Mouse (Mus musculus) 3T3-L1 (cell line): ENCODE results near the gene Nono.

Source experiments
- DNase-seq: peaks from one replicate; pipeline ENCODE4 v3.0.0-alpha.2; 2015; ENCODE audit warnings: low read depth, low spot score

Nono gene

DNA sequence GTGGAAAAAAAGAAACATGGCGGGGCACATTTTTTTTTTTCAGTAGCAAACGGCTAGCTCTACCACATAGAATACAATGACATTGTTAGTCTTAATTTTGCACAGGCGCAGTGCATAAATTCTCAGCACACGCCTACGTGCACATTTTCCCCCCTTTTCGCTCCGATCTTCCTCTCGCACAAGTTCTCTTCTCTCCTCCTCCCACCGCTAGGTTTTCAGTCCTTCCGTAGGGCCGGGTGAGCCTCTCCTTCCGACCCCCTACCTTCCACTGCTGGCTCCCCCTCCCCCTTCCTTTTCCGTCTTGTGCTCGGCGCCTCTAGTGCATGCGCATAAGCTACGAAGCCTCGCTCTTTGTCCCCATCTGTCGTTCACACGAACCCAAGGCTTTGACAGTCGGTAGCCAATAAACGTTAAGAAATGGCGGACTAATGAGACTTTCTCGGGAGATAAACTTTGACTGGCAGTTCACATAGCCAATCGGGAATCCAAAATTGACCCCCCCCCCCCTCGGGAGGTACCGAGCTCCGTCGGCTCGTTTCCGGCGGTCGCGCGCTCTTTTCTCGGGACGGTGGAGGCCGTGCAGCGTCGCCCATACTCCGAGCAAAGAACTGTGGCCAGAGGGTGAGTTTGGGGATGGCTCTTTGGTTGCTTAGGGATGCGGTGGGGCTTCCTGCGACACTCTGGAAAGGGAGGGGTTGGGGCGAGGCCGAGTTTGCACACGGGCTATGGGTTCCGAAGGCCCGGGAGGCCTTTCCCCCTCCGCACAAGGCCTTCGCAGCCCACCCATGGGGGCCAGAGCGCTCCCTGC lies at the start of gene Nono:
TSS of gene Nono (plus strand) at position 177 of the 808 bp plus-strand sequence.
- DNase-seq, result peak; percentile 97

- DNase-seq, result no peak
Observed at GRCm38 (mm10) chrX:101379744-101380143, 49.4 kb upstream of the Nono start.

GRCm38 (mm10) chrX:101383455-101383854 lies 45.7 kb upstream of the Nono start:
- no peak for DNase-seq

- no peak for DNase-seq
Observed at GRCm38 (mm10) chrX:101384439-101385137, 44.5 kb upstream of the Nono start.

GRCm38 (mm10) chrX:101386222-101386621 lies 42.9 kb upstream of the Nono start:
- DNase-seq, result no peak

DNA sequence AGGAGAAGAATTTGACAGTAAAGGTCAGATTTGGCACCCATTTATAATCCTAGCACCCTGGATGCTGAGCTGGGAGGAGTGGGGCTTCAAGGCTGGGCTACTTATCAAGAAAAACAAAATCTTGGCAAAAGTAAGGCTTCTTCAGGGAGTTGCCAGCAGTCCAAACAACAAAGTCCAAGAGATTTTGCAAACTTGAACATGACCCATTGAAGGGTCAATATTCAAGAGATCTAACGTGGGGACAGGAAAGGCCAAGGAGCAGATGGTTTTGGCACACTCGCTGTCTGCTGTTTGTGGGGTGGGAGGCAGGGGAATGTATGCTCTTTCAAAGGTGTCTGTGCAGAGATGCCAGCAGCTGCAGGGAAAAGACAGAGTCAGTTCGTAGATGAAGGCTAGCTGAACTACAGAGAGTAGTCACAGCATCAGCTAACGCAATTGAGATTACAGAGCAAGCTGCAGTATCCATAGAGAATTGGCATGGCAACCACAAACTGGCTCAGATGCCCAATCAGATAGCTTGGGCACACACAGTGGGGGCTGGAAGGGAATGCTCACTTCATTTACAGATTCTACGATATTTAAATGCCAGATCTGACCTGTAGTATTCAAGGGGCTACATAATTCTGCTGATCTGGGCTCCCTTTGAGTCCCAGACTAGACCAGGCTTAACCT lies 40.1 kb upstream of the Nono start:
- no peak for DNase-seq

DNA sequence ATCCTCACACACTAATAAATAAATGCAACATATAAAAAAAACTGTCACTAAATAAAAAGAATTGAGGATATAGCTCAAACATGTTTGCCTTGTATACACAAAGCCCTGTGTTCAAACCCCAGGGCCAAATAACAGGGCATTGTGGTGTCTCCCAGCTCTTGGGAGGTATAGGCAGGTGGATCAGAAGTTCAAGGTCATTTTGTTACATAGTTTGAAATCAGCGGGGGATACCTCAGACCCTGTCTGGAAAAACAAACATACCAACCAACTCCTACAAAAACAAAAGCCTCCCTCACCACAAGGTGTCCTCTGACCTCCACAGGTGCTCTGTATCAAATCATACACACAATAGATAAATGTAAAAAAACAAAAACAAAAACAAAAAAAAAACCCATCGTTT lies 34.8 kb upstream of the Nono start:
- no peak for DNase-seq

GRCm38 (mm10) chrX:101396459-101396858 lies 32.7 kb upstream of the Nono start:
- no peak for DNase-seq

DNA sequence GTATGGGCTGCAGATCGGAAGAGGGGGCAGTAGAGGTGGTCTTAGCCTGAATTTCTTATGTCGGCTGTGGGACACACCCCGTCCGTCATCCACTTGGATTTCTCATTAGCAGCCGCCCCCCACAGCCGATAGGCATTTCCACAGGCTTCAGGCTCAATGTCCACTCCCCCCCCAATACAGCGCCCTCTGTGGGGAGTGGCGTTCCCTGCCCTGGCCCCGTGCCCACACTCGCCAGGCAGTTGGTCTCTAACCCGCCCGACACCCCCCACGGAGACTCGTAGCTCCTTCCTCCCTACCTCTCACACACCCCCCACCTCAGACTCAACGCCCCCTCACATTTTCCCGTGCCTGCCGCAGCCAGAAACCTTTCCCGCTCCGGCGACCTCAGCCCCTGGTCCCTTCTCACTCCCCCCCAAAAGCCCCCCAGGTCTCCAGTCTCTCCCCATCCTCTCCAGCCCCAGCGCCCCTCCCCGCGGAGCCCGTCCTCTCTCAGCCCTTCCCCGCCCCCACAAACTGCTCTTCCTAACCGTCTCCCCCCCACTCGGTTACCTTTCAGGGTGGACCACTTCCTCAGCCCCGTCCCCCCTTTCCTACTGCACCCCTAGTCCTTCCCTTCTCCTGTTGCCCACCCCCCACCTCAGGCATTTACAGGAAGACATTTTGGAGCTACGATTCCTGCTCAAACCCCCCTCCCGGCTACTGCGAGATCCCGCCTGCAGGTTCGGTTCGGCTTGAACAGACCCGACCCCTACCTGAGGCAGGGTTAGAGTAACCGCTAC lies 10.0 kb upstream of the Nono start:
- DNase-seq, result peak; percentile 48

DNA sequence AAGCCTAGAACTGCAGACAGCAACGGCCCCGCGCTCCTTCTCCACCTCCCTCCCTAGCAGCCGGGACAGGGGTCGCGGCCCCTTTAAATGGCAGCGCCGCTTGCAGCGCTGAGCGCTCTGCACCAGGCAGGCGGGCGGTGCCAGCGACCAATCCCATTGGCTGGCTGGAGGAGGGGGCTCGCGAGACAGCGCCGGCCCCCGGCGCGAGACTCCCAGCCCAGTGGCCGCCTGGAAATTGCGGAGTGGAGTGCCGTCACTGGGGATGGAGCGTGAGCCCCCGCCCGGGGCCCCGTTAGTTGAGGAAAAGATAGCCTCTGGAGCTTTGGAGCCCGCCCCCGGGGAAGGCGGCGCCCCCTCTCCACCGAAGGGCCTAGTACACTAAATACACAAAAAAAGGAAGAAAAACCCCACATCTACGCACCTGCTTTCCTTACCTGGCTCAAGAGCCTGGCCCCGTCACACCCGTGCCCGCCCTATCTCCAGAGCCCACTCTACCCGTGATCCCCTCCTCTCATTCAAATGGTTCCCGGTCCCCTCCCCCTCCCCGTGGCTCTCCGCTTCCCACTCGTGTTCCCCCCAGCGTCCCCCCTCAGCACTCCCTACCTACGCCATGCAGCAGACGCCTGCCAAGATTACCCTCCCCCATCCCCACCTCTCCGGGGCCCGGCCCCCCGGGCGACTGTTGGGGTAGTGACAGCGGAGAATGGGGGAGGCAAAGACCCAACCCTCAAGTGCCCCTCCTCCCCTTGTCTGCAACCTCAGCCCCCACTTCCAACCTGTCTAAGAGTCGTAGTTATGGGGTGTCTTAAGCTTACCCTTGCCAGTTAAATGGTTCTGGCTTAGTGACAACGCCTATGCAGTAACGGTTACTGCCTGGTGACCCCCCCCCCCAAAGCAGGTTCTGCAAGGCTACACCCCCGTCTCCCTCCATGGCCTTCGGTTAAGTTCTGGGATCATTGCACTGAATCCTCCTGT lies 9.1 kb upstream of the Nono start:
- peak; percentile 80 for DNase-seq

DNA sequence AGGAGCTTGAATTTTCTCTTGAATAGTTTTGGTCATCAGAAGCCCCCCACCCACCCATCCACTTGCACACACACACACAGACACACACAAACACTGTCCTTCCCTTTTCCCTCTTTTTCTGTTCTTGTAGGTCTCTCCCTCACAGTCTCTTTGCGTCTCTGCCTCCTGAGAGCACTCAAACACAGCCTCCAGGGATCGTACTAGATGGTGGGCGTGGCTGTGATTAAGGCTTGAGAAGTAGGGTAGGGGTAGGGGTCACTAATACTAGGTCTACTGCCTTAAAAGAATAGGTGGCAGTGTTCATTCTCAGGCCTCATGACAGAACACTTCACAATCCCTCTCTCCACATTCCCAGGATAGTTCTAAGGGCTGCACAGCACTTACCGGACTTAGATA lies 8.4 kb upstream of the Nono start, which contains the start of gene Zmym3:
TSS of gene Zmym3 (minus strand) at position 150 of the 396 bp plus-strand sequence.
- no peak for DNase-seq

GRCm38 (mm10) chrX:101423462-101423861 lies 5.7 kb upstream of the Nono start:
- DNase-seq, result peak; percentile 47

DNA sequence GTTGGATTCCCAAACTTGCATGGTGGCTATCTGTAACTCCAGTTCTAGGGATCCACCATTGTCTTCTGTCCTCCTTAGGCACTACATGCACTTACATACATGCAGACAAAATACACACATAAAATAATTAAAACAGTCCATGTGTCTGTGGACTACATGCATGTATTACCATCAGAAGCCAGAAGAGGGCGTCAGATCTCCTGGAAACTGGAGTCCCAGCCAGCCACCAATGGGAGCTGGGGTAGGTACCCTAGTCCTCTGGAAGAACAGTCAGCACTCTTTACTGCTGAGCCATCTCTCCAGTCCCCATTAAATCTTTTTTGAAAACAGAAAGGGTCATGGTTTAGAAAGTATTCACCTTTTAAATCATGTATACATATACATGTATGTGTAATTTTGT lies 1.3 kb upstream of the Nono start:
- DNase-seq, result peak; percentile 54

DNA sequence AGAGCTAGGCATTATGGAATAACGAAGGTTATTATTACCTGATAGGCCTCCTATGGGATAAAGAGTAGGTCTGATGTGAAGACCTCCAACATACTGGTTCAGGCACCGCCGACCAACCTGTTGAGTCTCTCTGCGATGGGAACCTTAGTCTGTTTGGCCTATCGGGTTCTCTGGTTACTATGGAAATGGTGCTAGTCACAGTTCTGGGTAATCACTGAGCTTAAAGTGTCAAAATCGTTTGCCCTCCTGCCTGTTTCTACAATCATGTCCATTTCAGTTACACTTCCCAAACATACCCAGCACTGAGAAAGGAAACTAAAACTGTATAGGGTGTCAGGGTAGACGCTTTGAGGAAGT lies 355 bp upstream of the Nono start:
- DNase-seq, result no peak

DNA sequence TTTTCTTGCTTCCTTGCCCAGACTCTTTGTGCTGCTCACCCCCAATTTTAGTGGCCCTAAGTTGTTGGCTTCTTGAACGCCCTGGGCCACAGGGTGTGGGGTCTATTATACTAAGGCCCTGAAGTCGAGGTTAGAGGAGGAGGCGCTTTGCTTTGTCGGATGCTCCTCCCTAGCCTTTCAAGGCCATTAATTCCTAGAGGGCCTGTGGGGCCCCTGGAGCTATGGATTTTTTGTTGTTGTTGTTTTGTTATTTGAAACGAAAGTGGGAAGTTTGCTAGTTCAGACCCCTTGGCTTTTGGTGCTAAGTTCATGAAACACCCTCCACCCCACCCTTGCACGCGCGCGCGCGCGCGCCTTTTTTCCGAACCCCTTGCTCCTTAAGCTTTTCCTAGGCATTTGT lies 858 bp downstream of the Nono start:
- DNase-seq, result peak; percentile 50

GRCm38 (mm10) chrX:101448886-101449475 lies 19.9 kb downstream of the Nono start, which contains the start of gene Itgb1bp2:
Gene Itgb1bp2 (plus strand): TSS chrX:101449088.
- DNase-seq, result no peak

DNA sequence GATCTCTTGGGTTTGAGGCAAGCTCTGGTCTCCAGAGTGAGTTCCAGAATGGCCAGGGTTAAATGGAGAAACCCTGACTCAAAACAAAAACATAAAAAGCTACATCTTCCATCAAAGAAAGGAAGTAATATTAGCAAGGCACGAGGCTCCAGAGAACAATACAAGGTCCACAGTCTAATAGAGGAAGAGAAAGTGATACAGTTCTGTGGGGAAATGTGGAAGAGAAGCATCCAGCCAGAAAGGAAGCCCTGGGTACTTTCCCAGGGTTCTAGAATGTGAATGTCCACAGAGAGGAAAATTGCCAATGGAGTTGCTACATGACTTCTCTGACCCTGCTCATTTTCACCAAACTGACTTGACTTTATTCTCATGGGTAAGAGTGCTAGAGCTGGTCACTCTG lies 22.0 kb downstream of the Nono start:
- DNase-seq, result no peak

DNA sequence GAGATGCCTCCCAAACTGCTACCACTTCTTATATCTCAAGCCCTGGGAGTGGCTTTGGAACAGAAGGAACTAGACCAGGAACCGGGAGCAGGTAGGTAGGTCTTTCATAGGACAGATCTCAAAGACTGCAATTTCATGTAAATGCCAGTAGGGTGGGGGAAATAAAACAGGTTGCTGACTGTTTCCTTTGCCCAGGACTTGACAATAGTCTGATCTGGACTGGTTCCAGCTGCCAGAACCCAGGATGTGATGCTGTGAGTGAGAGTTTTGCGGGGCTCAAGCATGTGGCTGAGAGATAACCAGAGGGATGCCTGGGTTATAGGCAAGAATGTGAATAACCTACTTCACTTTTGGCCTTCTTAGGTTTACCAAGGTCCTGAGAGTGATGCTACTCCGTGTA lies 22.5 kb downstream of the Nono start:
- no peak for DNase-seq

DNA sequence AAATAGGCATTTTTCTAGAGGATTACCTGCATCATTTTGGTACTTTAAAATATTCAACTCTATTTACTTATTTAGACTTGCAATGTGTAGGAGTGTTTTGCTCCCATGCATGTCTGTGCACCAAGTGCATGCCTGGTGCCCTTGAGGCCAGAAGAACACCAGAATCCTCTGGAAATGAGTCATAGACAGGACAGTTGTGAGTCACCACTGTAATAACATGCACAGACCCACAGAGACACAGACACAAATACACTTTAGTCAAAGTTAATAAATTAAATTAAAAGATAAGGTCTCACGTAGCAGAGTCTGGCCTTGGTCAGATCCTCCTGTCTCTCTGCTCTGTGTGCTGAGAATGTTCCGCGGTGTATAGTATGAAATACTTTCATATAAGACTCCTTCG lies 43.1 kb downstream of the Nono start:
- DNase-seq, result peak; percentile 59
